8 mouse cellular contexts compared by ENCODE assay signal in the genomic region with DNA sequence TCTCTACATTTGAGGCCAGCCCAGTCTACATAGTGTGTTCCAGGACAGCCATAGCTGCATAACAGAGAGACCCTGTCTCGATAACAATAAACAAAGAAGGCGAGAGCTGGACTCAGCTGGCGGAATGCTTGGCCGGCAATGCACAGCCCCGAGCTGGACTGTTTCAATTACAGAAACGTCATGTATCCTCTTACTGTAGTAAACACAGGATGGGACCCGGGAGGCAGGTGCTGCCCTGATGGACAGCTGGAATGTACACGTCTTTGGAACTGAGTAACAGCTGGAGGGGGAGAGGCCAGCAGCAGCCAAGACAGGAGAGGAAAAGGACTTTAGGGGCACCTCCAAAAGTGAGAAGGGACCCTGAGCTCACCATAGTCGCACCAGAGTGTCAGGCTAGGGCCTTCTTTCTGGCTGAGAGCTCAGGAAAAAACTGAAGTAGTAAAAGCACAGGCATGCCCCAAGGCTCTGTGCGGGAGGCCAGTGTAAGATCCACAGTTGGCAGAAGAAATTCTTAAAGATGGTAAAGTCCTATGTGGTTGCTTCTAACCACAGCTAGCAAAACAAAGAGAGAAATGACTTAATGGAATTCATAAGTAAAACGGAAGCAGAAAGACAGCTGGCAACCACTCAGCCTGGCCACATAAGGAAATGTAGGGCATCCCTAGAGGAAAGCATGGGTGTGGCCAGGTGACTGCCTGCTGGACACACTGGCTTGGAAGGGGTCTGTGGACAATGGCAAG.
DNase-seq lines count a peak whose midpoint lies in the region; ATAC-seq lines count a peak whose summit lies in the region.

No protein-coding gene starts in this region.

- H3K27ac ChIP-seq in kidney, embryonic 14.5 days (ENCODE audit: low read depth, low read length): peak overlapping the region; percentile 55
- H3K27ac ChIP-seq in embryonic facial prominence, embryonic 15.5 days (replicated peaks): peak overlapping the region; percentile 80

- H3K27me3 ChIP-seq in kidney, embryonic 14.5 days (ENCODE audit: control insufficient read depth, insufficient read depth, low read length): no peaks in the 10 kb centered on the region
- H3K27me3 ChIP-seq in embryonic facial prominence, embryonic 15.5 days: no peaks in the 10 kb centered on the region

- 37% methylated on average over 11 of the region's 11 CpGs for WGBS in kidney, embryonic 14.5 days
- 22% methylated on average over 11 of the region's 11 CpGs for WGBS in embryonic facial prominence, embryonic 15.5 days

- H3K36me3 ChIP-seq in kidney, embryonic 14.5 days (ENCODE audit: control insufficient read depth, insufficient read depth, low read length): peaks cover 2% of the 10 kb centered on the region; the same call in 1 of the 2 replicates
- H3K36me3 ChIP-seq in embryonic facial prominence, embryonic 15.5 days: no peaks in the 10 kb centered on the region; the same call in 1 of the 2 replicates

- no peak overlapping the region for H3K9ac ChIP-seq in kidney, embryonic 14.5 days (ENCODE audit: low read depth, low read length)
- no peak overlapping the region for H3K9ac ChIP-seq in embryonic facial prominence, embryonic 15.5 days

- no peak for DNase-seq in kidney, adult 9 months
- DNase-seq in lung, postnatal 14 days: peak; percentile 32
- DNase-seq in adrenal gland, adult 2 months: no peak
- no peak for DNase-seq in adrenal gland, postnatal 10 days
- no peak for DNase-seq in adrenal gland, postnatal 4 days (ENCODE audit: low spot score in 2 of 2)

- no peak overlapping the region for H3K4me3 ChIP-seq in kidney, embryonic 14.5 days (ENCODE audit: low read length)
- H3K4me3 ChIP-seq in embryonic facial prominence, embryonic 15.5 days (replicated peaks): no peak overlapping the region

- peaks cover 49% of the 10 kb centered on the region for H3K4me1 ChIP-seq in kidney, embryonic 14.5 days (ENCODE audit: control insufficient read depth, insufficient read depth, low read length)
- peaks cover 47% of the 10 kb centered on the region for H3K4me1 ChIP-seq in embryonic facial prominence, embryonic 15.5 days

- ATAC-seq in kidney, embryonic 14.5 days (ENCODE audit: low FRiP score, low TSS enrichment): peak; percentile 48
- peak; percentile 79 for ATAC-seq in CD4-positive, CD25-positive, alpha-beta regulatory T cell, adult 4 months
- ATAC-seq in embryonic facial prominence, embryonic 15.5 days (ENCODE audit: insufficient number of reproducible peaks, low FRiP score, low TSS enrichment, low read depth): peak; percentile 75

- no peak overlapping the region for H3K4me2 ChIP-seq in kidney, embryonic 14.5 days (replicated peaks; ENCODE audit: low read depth, low read length)
- H3K4me2 ChIP-seq in embryonic facial prominence, embryonic 15.5 days (replicated peaks): no peak overlapping the region

- H3K9me3 ChIP-seq in kidney, embryonic 14.5 days (ENCODE audit: control insufficient read depth, low read length): no peaks in the 10 kb centered on the region
- H3K9me3 ChIP-seq in embryonic facial prominence, embryonic 15.5 days (replicated peaks): no peaks in the 10 kb centered on the region
